Mouse (Mus musculus) olfactory bulb, adult 2 months (tissue): ENCODE results near the gene Spa17.

Experiments used
- CTCF ChIP-seq: fragments of 200-500 bp; IDR thresholded peaks from 2 replicates; pipeline ENCODE4 v1.5.1; 2012; ENCODE audit warnings: low read depth, mild to moderate bottlenecking, low read length, moderate library complexity; ENCODE audit not compliant: insufficient read depth
- POLR2A ChIP-seq: fragments of 200-500 bp; IDR thresholded peaks from 2 replicates; pipeline ENCODE4 v1.6.1; 2012; ENCODE audit warnings: mild to moderate bottlenecking, low read depth, low read length, moderate library complexity; ENCODE audit not compliant: insufficient read depth

DNA sequence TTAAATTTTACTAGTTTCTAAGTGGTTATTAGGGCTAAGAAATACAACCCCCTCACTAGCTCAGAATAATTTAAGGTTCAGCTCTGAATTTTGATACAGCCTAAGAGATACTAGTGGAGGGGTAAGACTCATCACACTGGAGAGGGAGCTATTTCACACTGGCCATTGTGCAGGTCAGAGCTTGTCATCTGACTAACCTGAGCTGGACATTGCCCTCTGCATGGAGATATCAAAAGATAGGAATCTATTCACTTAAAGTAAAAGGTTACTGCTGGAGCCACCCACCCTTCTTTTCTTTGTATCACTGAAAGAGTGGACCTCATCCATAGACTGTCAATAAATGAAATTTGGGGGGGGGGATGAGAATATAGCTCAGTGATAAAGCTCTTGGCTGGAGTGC, 794 bp upstream of the Spa17 start:
- TF ChIP-seq POLR2A (no peak), CTCF (no peak)
